8 mouse cellular contexts compared by ENCODE assay signal in the genomic region with DNA sequence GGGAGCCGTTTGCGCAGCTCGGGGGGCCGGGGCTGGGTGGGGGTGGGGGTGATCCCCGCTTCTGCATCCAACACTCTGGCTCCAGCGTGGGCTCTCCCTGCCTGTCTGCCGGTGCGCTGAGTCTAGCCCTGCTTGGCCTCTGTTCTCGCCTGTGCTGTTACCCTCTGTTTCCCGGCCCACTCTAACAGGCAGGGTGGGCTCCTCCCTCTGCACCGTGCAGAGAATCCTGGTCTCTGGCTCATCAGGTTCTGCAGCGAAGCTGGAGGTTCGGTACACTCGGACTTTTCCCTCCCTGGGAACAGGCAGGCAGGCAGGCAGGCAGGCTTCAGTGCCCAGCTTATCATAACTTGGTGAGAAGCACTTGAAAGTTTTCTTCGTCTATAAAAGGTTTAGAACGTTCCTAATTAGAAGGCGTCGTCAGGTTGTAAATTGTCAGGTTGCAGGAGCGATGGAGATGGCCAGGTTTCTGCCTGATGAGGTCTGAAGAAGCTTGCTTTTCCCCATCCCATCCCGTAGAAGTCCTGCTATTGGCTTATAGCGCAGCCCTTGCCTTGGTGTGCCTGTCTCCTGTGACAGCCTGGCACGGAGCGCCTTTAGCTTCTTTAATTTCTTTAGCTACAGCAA. TPM values are rescaled to one million over a fixed set of nuclear protein-coding genes. Genes with fewer than 3 reads are reported as not detected.
DNase-seq lines count a peak whose midpoint lies in the region; ATAC-seq and TF ChIP-seq lines count a peak whose summit lies in the region.

No protein-coding gene starts in this region.

- H3K27ac ChIP-seq in heart, embryonic 15.5 days: peak overlapping the region; percentile 97
- H3K27ac ChIP-seq in spleen, adult 2 months (ENCODE audit: insufficient read depth, low read length): peak overlapping the region; percentile 54

- peaks cover 12% of the 10 kb centered on the region for H3K36me3 ChIP-seq in heart, embryonic 15.5 days
- no peaks in the 10 kb centered on the region for H3K36me3 ChIP-seq in spleen, adult 2 months (ENCODE audit: control insufficient read depth, insufficient read depth, low read length)

- H3K9me3 ChIP-seq in heart, embryonic 15.5 days (replicated peaks): no peaks in the 10 kb centered on the region

- peak overlapping the region; percentile 80 for H3K4me2 ChIP-seq in heart, embryonic 15.5 days

- peak; percentile 17 for ATAC-seq in CD4-positive, CD25-positive, alpha-beta regulatory T cell, adult 4 months
- peak; percentile 61 for ATAC-seq in heart, embryonic 15.5 days (replicated peaks; ENCODE audit: insufficient number of reproducible peaks, insufficient read depth, low FRiP score, low read depth)

- WGBS in heart, embryonic 15.5 days: under 1% methylated on average over 23 of the region's 23 CpGs
- 3% methylated on average over 23 of the region's 23 CpGs for WGBS in spleen, adult 2 months

- peaks cover 14% of the 10 kb centered on the region for H3K4me1 ChIP-seq in heart, embryonic 15.5 days (replicated peaks)
- peaks cover 2% of the 10 kb centered on the region; the same call in 1 of the 2 replicates for H3K4me1 ChIP-seq in spleen, adult 2 months (ENCODE audit: control insufficient read depth, insufficient read depth, insufficient read length)

- no peaks in the 10 kb centered on the region for H3K27me3 ChIP-seq in heart, embryonic 15.5 days
- H3K27me3 ChIP-seq in spleen, adult 2 months (ENCODE audit: control insufficient read depth, insufficient read depth, low read length): no peaks in the 10 kb centered on the region

- TF ChIP-seq CTCF in spleen, adult 2 months (IDR thresholded peaks at IDR 0.05; ENCODE audit: extremely low read depth, insufficient read depth, insufficient read length, insufficient replicate concordance): no peak

- H3K9ac ChIP-seq in heart, embryonic 15.5 days: peak overlapping the region; percentile 77

- peak; percentile 63 for DNase-seq in adrenal gland, adult 2 months
- DNase-seq in adrenal gland, adult 8-10 months: no peak
- peak; percentile 35 for DNase-seq in embryo, embryonic 11 days
- peak; percentile 19 to 28 for DNase-seq in layer of hippocampus, adult 8-10 months (ENCODE audit: low spot score in 2 of 2)
- DNase-seq in lung, postnatal 25 days (ENCODE audit: low spot score): peak; percentile 28
- DNase-seq in spleen, adult 2 months (ENCODE audit: low read depth in 1 of 2, low spot score in 2 of 2): no peak

- peak overlapping the region; percentile 87 for H3K4me3 ChIP-seq in heart, embryonic 15.5 days
- H3K4me3 ChIP-seq in spleen, adult 2 months (ENCODE audit: extremely low read depth, insufficient read depth, insufficient read length): peak overlapping the region; percentile 68

- TF ChIP-seq POLR2A in spleen, adult 2 months (IDR thresholded peaks at IDR 0.05; ENCODE audit: low read depth, low read length): no peak

RNA-seq across cellular contexts. Expression of gene Plpp1, which starts 0.9 kb away (rescaled TPM):
- 100 to 1,000 TPM; 214 to 281 TPM for total RNA-seq in adrenal gland, adult 2 months (2021)
- 213 and 226 TPM in 2 replicates for polyA plus RNA-seq in adrenal gland, adult 2 months (2012; rRNA removed)
- 100 to 1,000 TPM; 229 to 267 (median 248) TPM for total RNA-seq in adrenal gland, adult 8-10 months (2022)
- 1 to 10 TPM; 3.7 to 4.2 TPM for polyA plus RNA-seq in CD4-positive, CD25-positive, alpha-beta regulatory T cell, adult 4 months (2017; shearing (Covaris generic))
- 54.1 and 61.2 TPM in 2 replicates for polyA plus RNA-seq in heart, embryonic 15.5 days (2015; fragmentation: Nextera tagmentation; extraction: Ambion mirVana)
- 10 to 100 TPM; 26.0 to 29.0 (median 28.6) TPM for total RNA-seq in layer of hippocampus, adult 8-10 months (2022)
- 61.6 and 71.8 TPM in 2 replicates for polyA plus RNA-seq in spleen, adult 2 months (2012; rRNA removed)

Comparison
In these comparisons a context has a peak if more than half of its experiments do, and no peak if none do; other contexts are left out.
1. DNase-seq: peak in adrenal gland, adult 2 months (single experiment), embryo, embryonic 11 days (single experiment), layer of hippocampus, adult 8-10 months (2 of 2) and lung, postnatal 25 days (single experiment); none in adrenal gland, adult 8-10 months (single experiment) and spleen, adult 2 months (0 of 2).
2. RNA of gene Plpp1, which starts 0.9 kb away (polyA plus RNA-seq): 213 to 226 TPM in adrenal gland, adult 2 months, 61.6 to 71.8 TPM in spleen, adult 2 months and 54.1 to 61.2 TPM in heart, embryonic 15.5 days; 3.7 to 4.2 TPM in CD4-positive, CD25-positive, alpha-beta regulatory T cell, adult 4 months; every median in the first group is over 10 times any median in the second.